Mouse (Mus musculus) megakaryocyte-erythroid progenitor cell, adult 5-6 weeks (primary cell): ENCODE results near the gene Atp5d. TPM values are rescaled to one million over a fixed set of nuclear protein-coding genes. Genes with fewer than 3 reads are reported as not detected.

ENCODE experiments used
- total RNA-seq, 2 experiments: library from RNA; stranded (forward) in 1 of 2; stranded (reverse) in 1 of 2; fragments of 200-1000, 215-1000 nt in 1 of 2; fragments of >200 nt in 1 of 2; fragmentation: Nextera tagmentation in 1 of 2; gene quantifications; 2 replicates each; pipeline ENCODE4 v1.2.3; 2014 to 2017

The Atp5d gene
- total RNA-seq, 2 experiments from 2014 or later = 49.3 to 325 TPM

Other genes starting within 250 kb of the Atp5d start
Only the 30 nearest of the 33 such genes appear.
- gene Gm26602, start 227.8 kb upstream of the Atp5d start, total RNA-seq (2014; fragmentation: Nextera tagmentation) = not detected in 2 replicates
- gene Gm26602, start 227.8 kb upstream of the Atp5d start, total RNA-seq (2017) = not detected in 2 replicates
- 0.31 TPM in 1 of 2 replicates, not detected in the other for gene Kiss1r, start 221.7 kb upstream of the Atp5d start, total RNA-seq (2014; fragmentation: Nextera tagmentation)
- gene Kiss1r, start 221.7 kb upstream of the Atp5d start, total RNA-seq (2017) = 2.2 TPM in 1 of 2 replicates, not detected in the other
- 80.3 and 91.7 TPM in 2 replicates for gene R3hdm4, start 217.4 kb upstream of the Atp5d start, total RNA-seq (2014; fragmentation: Nextera tagmentation)
- 35.5 and 38.9 TPM in 2 replicates for gene R3hdm4, start 217.4 kb upstream of the Atp5d start, total RNA-seq (2017)
- 4.4 and 5.9 TPM in 2 replicates for gene Arid3a, start 211.6 kb upstream of the Atp5d start, total RNA-seq (2014; fragmentation: Nextera tagmentation)
- gene Arid3a, start 211.6 kb upstream of the Atp5d start, total RNA-seq (2017) = 5.4 and 6.0 TPM in 2 replicates
- gene Wdr18, start 178.5 kb upstream of the Atp5d start, total RNA-seq (2014; fragmentation: Nextera tagmentation) = 82.9 and 86.4 TPM in 2 replicates
- gene Wdr18, start 178.5 kb upstream of the Atp5d start, total RNA-seq (2017) = 23.4 and 24.8 TPM in 2 replicates
- gene Grin3b, start 167.9 kb upstream of the Atp5d start, total RNA-seq (2014; fragmentation: Nextera tagmentation) = not detected in 2 replicates
- not detected in 2 replicates for gene Grin3b, start 167.9 kb upstream of the Atp5d start, total RNA-seq (2017)
- gene Tmem259, start 154.3 kb upstream of the Atp5d start, total RNA-seq (2014; fragmentation: Nextera tagmentation) = 75.5 and 83.0 TPM in 2 replicates
- gene Tmem259, start 154.3 kb upstream of the Atp5d start, total RNA-seq (2017) = 47.3 and 63.9 TPM in 2 replicates
- 18.0 and 24.6 TPM in 2 replicates for gene Cnn2, start 150.0 kb upstream of the Atp5d start, total RNA-seq (2014; fragmentation: Nextera tagmentation)
- 13.8 and 25.6 TPM in 2 replicates for gene Cnn2, start 150.0 kb upstream of the Atp5d start, total RNA-seq (2017)
- 27.0 and 32.9 TPM in 2 replicates for gene Abca7, start 142.1 kb upstream of the Atp5d start, total RNA-seq (2014; fragmentation: Nextera tagmentation)
- gene Abca7, start 142.1 kb upstream of the Atp5d start, total RNA-seq (2017) = 11.0 and 12.1 TPM in 2 replicates
- gene Arhgap45, start 122.0 kb upstream of the Atp5d start, total RNA-seq (2014; fragmentation: Nextera tagmentation) = 76.2 and 103 TPM in 2 replicates
- gene Arhgap45, start 122.0 kb upstream of the Atp5d start, total RNA-seq (2017) = 52.8 and 64.4 TPM in 2 replicates
- gene Polr2e, start 98.8 kb upstream of the Atp5d start, total RNA-seq (2014; fragmentation: Nextera tagmentation) = 145 and 157 TPM in 2 replicates
- 142 and 150 TPM in 2 replicates for gene Polr2e, start 98.8 kb upstream of the Atp5d start, total RNA-seq (2017)
- gene Gpx4, start 91.5 kb upstream of the Atp5d start, total RNA-seq (2014; fragmentation: Nextera tagmentation) = 566 and 603 TPM in 2 replicates
- 483 and 498 TPM in 2 replicates for gene Gpx4, start 91.5 kb upstream of the Atp5d start, total RNA-seq (2017)
- gene Sbno2, start 33.1 kb upstream of the Atp5d start, total RNA-seq (2014; fragmentation: Nextera tagmentation) = 34.4 and 39.7 TPM in 2 replicates
- 12.1 and 12.9 TPM in 2 replicates for gene Sbno2, start 33.1 kb upstream of the Atp5d start, total RNA-seq (2017)
- 152 and 213 TPM in 2 replicates for gene Stk11, start 22.8 kb upstream of the Atp5d start, total RNA-seq (2014; fragmentation: Nextera tagmentation)
- gene Stk11, start 22.8 kb upstream of the Atp5d start, total RNA-seq (2017) = 116 and 174 TPM in 2 replicates
- 5.2 and 10.5 TPM in 2 replicates for gene Cbarp, start 2.2 kb downstream of the Atp5d start, total RNA-seq (2014; fragmentation: Nextera tagmentation)
- 3.7 TPM in 1 of 2 replicates, not detected in the other for gene Cbarp, start 2.2 kb downstream of the Atp5d start, total RNA-seq (2017)
- gene Midn, start 9.6 kb downstream of the Atp5d start, total RNA-seq (2014; fragmentation: Nextera tagmentation) = 30.9 and 34.0 TPM in 2 replicates
- gene Midn, start 9.6 kb downstream of the Atp5d start, total RNA-seq (2017) = 9.4 and 10.5 TPM in 2 replicates
- gene Cirbp, start 27.4 kb downstream of the Atp5d start, total RNA-seq (2014; fragmentation: Nextera tagmentation) = 31.5 and 44.0 TPM in 2 replicates
- 30.8 and 73.1 TPM in 2 replicates for gene Cirbp, start 27.4 kb downstream of the Atp5d start, total RNA-seq (2017)
- gene 1600002K03Rik, start 34.3 kb downstream of the Atp5d start, total RNA-seq (2014; fragmentation: Nextera tagmentation) = 14.2 and 22.9 TPM in 2 replicates
- 25.4 and 27.8 TPM in 2 replicates for gene 1600002K03Rik, start 34.3 kb downstream of the Atp5d start, total RNA-seq (2017)
- gene Efna2, start 40.9 kb downstream of the Atp5d start, total RNA-seq (2014; fragmentation: Nextera tagmentation) = 0.40 TPM in 1 of 2 replicates, not detected in the other
- 0.80 TPM in 1 of 2 replicates, not detected in the other for gene Efna2, start 40.9 kb downstream of the Atp5d start, total RNA-seq (2017)
- gene Mum1, start 87.8 kb downstream of the Atp5d start, total RNA-seq (2014; fragmentation: Nextera tagmentation) = 60.8 and 124 TPM in 2 replicates
- gene Mum1, start 87.8 kb downstream of the Atp5d start, total RNA-seq (2017) = 44.2 and 49.0 TPM in 2 replicates
- 196 and 302 TPM in 2 replicates for gene Ndufs7, start 110.5 kb downstream of the Atp5d start, total RNA-seq (2014; fragmentation: Nextera tagmentation)
- gene Ndufs7, start 110.5 kb downstream of the Atp5d start, total RNA-seq (2017) = 103 and 168 TPM in 2 replicates
- 1.2 and 1.7 TPM in 2 replicates for gene Gamt, start 122.4 kb downstream of the Atp5d start, total RNA-seq (2014; fragmentation: Nextera tagmentation)
- 2.1 and 3.0 TPM in 2 replicates for gene Gamt, start 122.4 kb downstream of the Atp5d start, total RNA-seq (2017)
- 152 and 163 TPM in 2 replicates for gene Dazap1, start 122.9 kb downstream of the Atp5d start, total RNA-seq (2014; fragmentation: Nextera tagmentation)
- gene Dazap1, start 122.9 kb downstream of the Atp5d start, total RNA-seq (2017) = 269 and 335 TPM in 2 replicates
- 4,307 and 4,493 TPM in 2 replicates for gene Rps15, start 153.8 kb downstream of the Atp5d start, total RNA-seq (2014; fragmentation: Nextera tagmentation)
- 2,815 and 2,969 TPM in 2 replicates for gene Rps15, start 153.8 kb downstream of the Atp5d start, total RNA-seq (2017)
- 0.07 TPM in 1 of 2 replicates, not detected in the other for gene Apc2, start 157.3 kb downstream of the Atp5d start, total RNA-seq (2014; fragmentation: Nextera tagmentation)
- not detected in 2 replicates for gene Apc2, start 157.3 kb downstream of the Atp5d start, total RNA-seq (2017)
- gene 2310011J03Rik, start 181.9 kb downstream of the Atp5d start, total RNA-seq (2014; fragmentation: Nextera tagmentation) = 34.1 and 50.4 TPM in 2 replicates
- gene 2310011J03Rik, start 181.9 kb downstream of the Atp5d start, total RNA-seq (2017) = 16.6 and 21.3 TPM in 2 replicates
- gene Pcsk4, start 190.9 kb downstream of the Atp5d start, total RNA-seq (2014; fragmentation: Nextera tagmentation) = 16.1 and 23.0 TPM in 2 replicates
- 1.6 and 2.6 TPM in 2 replicates for gene Pcsk4, start 190.9 kb downstream of the Atp5d start, total RNA-seq (2017)
- gene Reep6, start 191.3 kb downstream of the Atp5d start, total RNA-seq (2014; fragmentation: Nextera tagmentation) = 23.1 and 23.7 TPM in 2 replicates
- 2.7 and 6.8 TPM in 2 replicates for gene Reep6, start 191.3 kb downstream of the Atp5d start, total RNA-seq (2017)
- gene Adamtsl5, start 209.8 kb downstream of the Atp5d start, total RNA-seq (2014; fragmentation: Nextera tagmentation) = 1.5 and 3.3 TPM in 2 replicates
- gene Adamtsl5, start 209.8 kb downstream of the Atp5d start, total RNA-seq (2017) = 0.30 and 2.3 TPM in 2 replicates
- 0.79 TPM in 1 of 2 replicates, not detected in the other for gene Plk5, start 217.8 kb downstream of the Atp5d start, total RNA-seq (2014; fragmentation: Nextera tagmentation)
- not detected in 2 replicates for gene Plk5, start 217.8 kb downstream of the Atp5d start, total RNA-seq (2017)